Mouse (Mus musculus) limb, embryonic 10.5 days (tissue): Measurements from ENCODE around the gene Aox2. TPM values are rescaled to one million over a fixed set of nuclear protein-coding genes. Genes with fewer than 3 reads are reported as not detected.
A peak's percentile ranks its signal among the peaks of the same experiment; 100 is the strongest.

Source experiments
- DNase-seq: peaks from one replicate; pipeline ENCODE4 v3.0.0-alpha.2; 2017; ENCODE audit warnings: low spot score
- H3K27ac ChIP-seq: fragments of 300-500 bp; sonication (generic); 2 replicates; pipeline ENCODE4 v1.5.1; 2016; ENCODE audit warnings: mild to moderate bottlenecking
- H3K27me3 ChIP-seq: fragments of 300-500 bp; sonication (generic); 2 replicates; pipeline ENCODE4 v1.6.1; 2016; ENCODE audit warnings: low read depth, mild to moderate bottlenecking; ENCODE audit not compliant: poor library complexity, severe bottlenecking
- H3K36me3 ChIP-seq: fragments of 300-500 bp; sonication (generic); 2 replicates; pipeline ENCODE4 v1.6.1; 2016; ENCODE audit warnings: mild to moderate bottlenecking, moderate library complexity
- H3K4me1 ChIP-seq: fragments of 300-500 bp; sonication (generic); 2 replicates; pipeline ENCODE4 v1.6.1; 2016
- H3K4me3 ChIP-seq: fragments of 300-500 bp; sonication (generic); 2 replicates; pipeline ENCODE4 v1.5.1; 2016; ENCODE audit warnings: mild to moderate bottlenecking, moderate library complexity
- H3K9me3 ChIP-seq: fragments of 300-500 bp; sonication (generic); replicated peaks from 2 replicates; pipeline ENCODE4 v1.6.1; 2016; ENCODE audit warnings: mild to moderate bottlenecking
- WGBS: fragments of 180-500 bp; shearing (Covaris S2); methylation state at CpG from one replicate; pipeline ENCODE4 v1.1.7; 2016; 5-methylcytosine and 5-hydroxymethylcytosine counted together
- polyA plus RNA-seq: library from polyadenylated mRNA; unstranded; fragments of >200 nt; fragmentation: Nextera tagmentation; extraction: Ambion mirVana; gene quantifications from 2 replicates; pipeline ENCODE4 v1.2.1, GENCODE M21; 2016

The Aox2 gene
- polyA plus RNA-seq, 1 experiment from 2014 or later, result not detected

DNA sequence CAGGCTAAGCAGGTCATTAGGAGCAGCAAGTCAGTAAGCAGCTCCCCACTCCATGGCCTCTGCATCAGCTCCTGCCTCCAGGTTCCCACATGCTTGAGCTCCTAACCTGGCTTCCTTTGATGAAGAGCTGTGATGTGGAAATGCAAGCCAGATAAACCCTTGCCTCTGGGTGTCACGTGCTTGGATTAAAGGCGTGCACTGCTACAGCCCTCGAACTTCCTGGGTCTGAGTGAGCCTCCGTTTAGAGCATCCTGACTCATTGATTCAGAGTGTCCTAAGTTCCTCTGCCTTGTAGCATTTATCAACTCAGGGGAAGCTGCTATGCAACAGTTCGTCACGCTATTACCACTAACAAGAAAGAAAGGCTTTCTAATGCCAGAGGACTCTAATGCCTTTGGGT, 37.4 kb downstream of the Aox2 start:
- DNase-seq, result no peak
- WGBS, result 73% methylated on average over 6 of the region's 6 CpGs
- Histone ChIP-seq H3K27ac (no peak overlapping the region), H3K27me3 (no peaks in the 10 kb centered on the region), H3K36me3 (no peaks in the 10 kb centered on the region), H3K4me1 (0 out of 2 replicates have a peak, but pooled peaks cover 4% of the 10 kb centered on the region), H3K9me3 (no peaks in the 10 kb centered on the region), H3K4me3 (no peak overlapping the region)

DNA sequence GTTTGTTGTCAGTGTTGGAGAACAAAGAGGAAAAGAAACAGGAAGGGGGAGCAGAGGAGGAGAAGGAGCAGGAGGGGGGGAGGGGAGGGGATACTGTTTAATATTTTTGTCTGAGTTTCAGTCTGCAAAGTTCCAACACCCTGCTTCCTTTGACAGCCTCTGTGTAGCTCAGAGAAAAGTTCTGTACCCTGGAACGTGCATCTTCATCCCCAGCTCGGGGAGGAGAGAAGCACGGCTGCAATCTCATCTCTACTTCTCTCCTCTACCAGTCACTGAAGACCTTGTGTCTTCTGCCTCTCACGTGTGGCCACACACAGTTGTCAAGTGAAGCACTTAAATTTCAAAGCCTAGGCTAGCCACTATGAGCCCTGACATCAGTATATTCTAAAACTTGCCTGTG, 55.1 kb downstream of the Aox2 start:
- no peaks in the 10 kb centered on the region for H3K36me3 ChIP-seq
- no peaks in the 10 kb centered on the region for H3K27me3 ChIP-seq
- peak overlapping the region; percentile 50; the same call in 1 of the 2 replicates for H3K27ac ChIP-seq
- no peak for DNase-seq
- no peak overlapping the region for H3K4me3 ChIP-seq
- H3K4me1 ChIP-seq, result no peaks in the 10 kb centered on the region
- no peaks in the 10 kb centered on the region for H3K9me3 ChIP-seq
- 45% methylated on average over 4 of the region's 4 CpGs for WGBS

DNA sequence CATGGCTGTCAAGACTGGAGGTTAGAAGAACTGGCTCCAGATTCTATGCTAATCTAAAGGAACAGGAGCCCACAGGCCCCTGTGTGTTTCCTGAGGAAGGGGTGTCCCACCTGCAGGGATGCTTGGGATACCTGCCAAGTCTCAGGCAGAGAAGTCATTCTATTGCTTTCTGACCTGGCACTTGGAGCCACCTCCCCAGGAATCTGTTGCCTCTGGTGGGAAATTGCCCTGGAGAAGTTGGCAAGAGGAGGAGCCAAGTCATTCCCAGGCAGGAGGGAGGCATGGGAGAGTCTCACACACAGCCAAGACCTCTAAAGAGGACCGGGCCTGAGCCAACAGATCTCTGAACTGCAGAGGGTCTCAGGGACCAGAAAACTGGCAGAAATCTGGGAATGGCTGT, 61.8 kb downstream of the Aox2 start:
- Histone ChIP-seq H3K27me3 (no peaks in the 10 kb centered on the region), H3K9me3 (no peaks in the 10 kb centered on the region), H3K4me1 (peaks cover 6% of the 10 kb centered on the region), H3K4me3 (no peak overlapping the region), H3K36me3 (no peaks in the 10 kb centered on the region), H3K27ac (no peak overlapping the region)
- DNase-seq, result no peak
- WGBS, result 95% methylated on average over 1 of the region's 1 CpGs

DNA sequence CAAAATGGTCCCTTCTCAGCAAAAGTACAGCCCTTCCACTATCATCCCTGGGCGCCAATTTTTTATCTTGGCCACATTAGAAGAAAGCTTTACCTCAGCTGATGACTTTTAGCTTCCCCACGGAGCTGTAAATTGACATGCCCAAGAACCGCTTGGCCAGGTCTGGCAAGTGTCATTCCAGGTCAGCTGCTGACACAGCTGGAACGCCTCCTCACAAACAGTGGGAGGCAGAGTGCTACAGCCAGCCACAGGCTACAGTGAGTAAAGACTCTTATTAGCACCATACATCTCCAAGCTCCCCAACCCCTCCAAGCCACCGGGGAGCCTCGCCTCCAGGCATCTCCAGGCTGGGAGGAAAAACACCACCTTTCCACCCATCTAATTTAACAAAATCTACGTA, 63.5 kb downstream of the Aox2 start:
- Histone ChIP-seq H3K4me3 (no peak overlapping the region), H3K27ac (no peak overlapping the region), H3K9me3 (no peaks in the 10 kb centered on the region), H3K27me3 (no peaks in the 10 kb centered on the region), H3K36me3 (no peaks in the 10 kb centered on the region), H3K4me1 (peaks cover 6% of the 10 kb centered on the region)
- 25% methylated on average over 7 of the region's 7 CpGs for WGBS
- DNase-seq, result no peak

DNA sequence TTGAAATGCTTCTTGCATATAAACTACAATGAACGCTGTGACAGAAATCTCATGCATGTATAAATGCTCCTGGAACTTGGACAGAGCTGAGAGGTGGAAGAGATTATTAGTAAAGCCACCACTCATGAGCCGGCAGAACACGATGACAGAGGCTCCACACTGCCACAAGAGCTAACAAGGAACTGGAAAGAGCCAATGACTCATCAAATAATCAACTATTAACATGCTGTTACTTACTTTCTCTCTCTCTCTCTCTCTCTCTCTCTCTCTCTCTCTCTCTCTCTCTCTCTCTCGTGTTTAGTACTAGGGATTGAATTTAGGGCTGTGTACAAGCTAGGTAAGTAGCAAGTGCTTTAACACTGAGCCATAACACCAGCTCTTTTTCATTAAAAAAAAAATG, 65.7 kb downstream of the Aox2 start:
- no peaks in the 10 kb centered on the region for H3K9me3 ChIP-seq
- DNase-seq, result no peak
- no peak overlapping the region for H3K27ac ChIP-seq
- H3K36me3 ChIP-seq, result no peaks in the 10 kb centered on the region
- peaks cover 6% of the 10 kb centered on the region for H3K4me1 ChIP-seq
- H3K27me3 ChIP-seq, result no peaks in the 10 kb centered on the region
- WGBS, result 89% methylated on average over 4 of the region's 4 CpGs
- H3K4me3 ChIP-seq, result no peak overlapping the region

DNA sequence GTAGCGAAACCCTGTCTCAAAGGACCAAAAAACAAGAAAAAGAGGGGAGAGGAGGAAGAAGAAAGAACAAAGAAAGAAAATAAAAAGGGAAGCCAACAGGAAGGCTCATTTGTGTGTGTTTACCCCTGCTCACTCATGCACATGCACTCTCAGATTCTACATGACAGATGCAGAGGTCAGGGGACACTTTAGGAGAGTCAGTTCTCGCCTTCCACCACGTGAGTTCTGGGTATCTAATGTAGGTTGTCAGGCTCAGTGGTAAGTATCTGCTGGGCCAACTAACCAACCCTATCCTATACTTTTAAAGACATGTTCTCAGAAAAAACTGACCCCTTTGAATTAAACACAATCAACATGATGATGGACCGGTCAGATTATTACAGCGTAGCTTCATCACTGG, 66.4 kb downstream of the Aox2 start:
- peaks cover 6% of the 10 kb centered on the region for H3K4me1 ChIP-seq
- H3K4me3 ChIP-seq, result no peak overlapping the region
- no peaks in the 10 kb centered on the region for H3K27me3 ChIP-seq
- no peak for DNase-seq
- no peaks in the 10 kb centered on the region for H3K36me3 ChIP-seq
- H3K27ac ChIP-seq, result no peak overlapping the region
- WGBS, result 89% methylated on average over 5 of the region's 5 CpGs
- H3K9me3 ChIP-seq, result no peaks in the 10 kb centered on the region

DNA sequence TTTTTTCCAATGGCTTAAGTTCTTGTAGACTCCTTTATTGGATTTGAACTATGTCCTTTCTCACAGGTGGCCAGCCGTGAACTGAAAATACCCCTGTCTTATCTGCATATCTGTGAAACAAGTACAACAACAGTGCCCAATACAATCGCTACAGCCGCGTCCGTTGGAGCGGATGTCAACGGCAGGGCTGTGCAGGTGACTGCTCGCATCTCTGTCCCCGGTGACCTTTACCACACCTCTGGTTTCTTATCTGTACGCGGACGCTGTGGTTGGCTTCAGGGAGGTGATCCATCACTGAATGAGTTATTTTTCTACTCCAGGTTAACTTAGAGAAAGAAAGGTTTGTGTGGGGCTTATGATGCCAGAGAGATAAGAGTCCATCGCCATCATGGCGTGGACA, 68.0 kb downstream of the Aox2 start:
- H3K27ac ChIP-seq, result no peak overlapping the region
- 91% methylated on average over 14 of the region's 14 CpGs for WGBS

DNA sequence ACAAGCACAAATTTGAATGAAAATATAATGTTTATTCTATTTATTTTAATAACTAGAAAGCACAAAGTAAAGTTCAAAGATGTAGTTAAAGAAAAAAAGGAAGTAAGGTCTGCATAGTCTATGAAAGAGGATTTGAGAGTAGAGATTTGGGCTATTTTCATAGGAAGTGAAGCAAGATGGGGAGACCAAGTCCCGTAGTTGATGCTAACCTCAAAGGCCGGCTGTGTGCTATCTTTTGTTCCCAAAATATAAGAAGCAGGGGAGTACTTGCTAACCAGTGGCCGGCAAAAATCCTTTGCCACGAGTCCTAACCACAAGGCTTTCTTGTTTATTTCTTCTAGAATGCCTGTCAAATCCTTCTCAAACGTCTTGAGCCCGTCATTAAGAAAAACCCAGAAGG, 70.6 kb downstream of the Aox2 start:
- no peak overlapping the region for H3K27ac ChIP-seq
- H3K27me3 ChIP-seq, result no peaks in the 10 kb centered on the region
- no peaks in the 10 kb centered on the region for H3K36me3 ChIP-seq
- H3K9me3 ChIP-seq, result no peaks in the 10 kb centered on the region
- 84% methylated on average over 6 of the region's 6 CpGs for WGBS
- no peak overlapping the region for H3K4me3 ChIP-seq
- H3K4me1 ChIP-seq, result no peaks in the 10 kb centered on the region
- DNase-seq, result no peak

More for the DNA sequence above, 68.0 kb downstream of the Aox2 start:
- Histone ChIP-seq H3K36me3 (no peaks in the 10 kb centered on the region), H3K9me3 (no peaks in the 10 kb centered on the region), H3K4me1 (peaks cover 6% of the 10 kb centered on the region), H3K27me3 (no peaks in the 10 kb centered on the region), H3K4me3 (no peak overlapping the region)
- no peak for DNase-seq

DNA sequence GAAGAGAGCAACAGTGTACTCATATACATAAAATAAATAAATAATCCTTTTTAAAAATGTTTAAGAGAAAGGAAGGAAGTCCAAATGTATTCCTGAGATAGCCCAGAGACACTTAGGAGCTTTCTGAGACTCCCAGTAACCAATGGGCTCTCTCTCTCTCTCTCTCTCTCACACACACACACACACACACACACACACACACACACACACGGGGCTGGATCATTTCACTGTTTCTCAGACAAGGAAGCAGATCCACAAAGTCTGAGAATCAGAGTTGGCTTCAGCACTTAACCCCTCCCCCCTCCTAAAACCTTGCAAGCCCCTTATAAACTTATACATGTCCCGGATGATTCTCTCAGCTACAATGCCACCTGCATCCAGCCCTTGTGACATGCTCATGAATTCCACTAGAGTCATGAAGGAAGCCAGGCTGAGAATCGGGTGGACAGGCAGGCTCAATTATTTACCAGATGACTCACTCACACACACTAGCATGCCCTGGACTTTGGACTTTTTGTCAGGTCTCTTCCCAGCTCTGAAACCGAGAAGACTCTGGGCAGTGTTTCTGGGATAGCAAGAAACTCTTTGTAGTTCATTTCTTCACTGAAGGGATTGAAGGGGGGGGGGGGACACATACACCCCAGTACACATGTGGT, 75.2 kb downstream of the Aox2 start:
- Histone ChIP-seq H3K36me3 (no peaks in the 10 kb centered on the region), H3K9me3 (no peaks in the 10 kb centered on the region), H3K4me3 (no peak overlapping the region), H3K4me1 (no peaks in the 10 kb centered on the region), H3K27me3 (no peaks in the 10 kb centered on the region), H3K27ac (no peak overlapping the region)
- no peak for DNase-seq
- WGBS, result 63% methylated on average over 4 of the region's 4 CpGs

DNA sequence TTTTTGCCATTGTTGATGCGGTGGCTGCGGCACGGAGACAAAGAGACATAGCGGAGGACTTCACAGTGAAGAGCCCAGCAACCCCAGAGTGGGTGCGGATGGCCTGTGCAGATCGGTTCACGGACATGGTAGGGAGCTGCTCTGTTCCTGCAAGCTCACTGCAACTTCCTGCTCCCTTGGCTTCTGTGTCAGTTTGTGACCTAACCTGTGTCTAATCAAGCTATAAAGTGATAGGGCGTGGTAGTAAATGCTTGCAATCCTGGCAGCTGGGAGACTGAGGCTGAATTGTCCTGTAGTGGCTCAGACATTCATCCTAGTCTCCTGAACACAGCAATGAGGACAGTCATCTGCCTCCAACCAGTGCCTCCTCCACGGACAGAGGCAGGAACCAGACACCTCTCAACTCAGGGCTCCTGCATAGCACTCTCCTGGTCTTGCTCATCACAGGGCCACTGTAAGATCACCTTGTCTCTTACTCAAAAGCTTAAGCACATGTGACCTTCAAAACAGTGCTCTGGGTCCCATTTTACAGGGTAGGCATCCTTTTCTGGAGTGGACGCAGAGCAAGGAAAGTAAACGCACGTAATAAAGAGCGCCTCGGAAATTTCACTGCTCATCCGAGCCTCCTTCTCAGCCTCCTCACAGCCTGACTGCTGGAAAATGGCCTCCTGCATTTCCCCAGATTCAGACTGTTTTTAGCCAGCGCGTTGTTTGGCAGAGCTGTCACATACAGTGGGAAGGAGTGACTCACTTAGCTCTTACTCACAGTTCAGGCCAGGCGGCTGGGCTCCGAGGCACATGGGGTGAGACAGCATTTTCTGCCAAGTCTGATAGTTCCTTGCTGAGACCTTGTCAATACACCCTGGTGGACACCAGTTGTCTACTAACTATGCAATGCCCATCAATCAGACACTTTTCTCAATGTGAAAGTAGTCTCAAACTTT, 81.1 kb downstream of the Aox2 start:
- no peaks in the 10 kb centered on the region for H3K9me3 ChIP-seq
- no peak for DNase-seq

DNA sequence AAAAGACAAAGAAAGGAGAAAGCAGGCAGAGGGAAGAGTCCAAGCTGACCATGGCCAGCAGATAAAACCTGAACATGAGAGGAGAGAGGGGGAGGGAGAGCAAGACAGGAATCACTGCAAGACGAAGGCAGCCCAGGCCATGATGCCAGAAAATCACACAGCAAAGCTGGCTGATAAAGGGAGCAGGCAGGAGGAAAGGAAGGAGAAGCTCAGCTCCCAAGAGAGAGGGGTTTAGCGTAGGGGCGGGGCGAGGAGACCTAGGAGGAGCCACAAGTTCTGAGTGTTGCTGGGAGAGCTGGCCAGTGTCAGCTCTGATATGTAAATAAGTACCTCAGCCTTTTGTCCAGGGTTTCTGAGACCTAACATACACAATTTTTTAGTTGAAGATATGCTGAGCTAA, 84.2 kb downstream of the Aox2 start:
- no peaks in the 10 kb centered on the region for H3K36me3 ChIP-seq
- WGBS, result 68% methylated on average over 4 of the region's 4 CpGs
- no peak overlapping the region for H3K27ac ChIP-seq
- no peak overlapping the region for H3K4me3 ChIP-seq
- H3K9me3 ChIP-seq, result no peaks in the 10 kb centered on the region
- no peaks in the 10 kb centered on the region for H3K4me1 ChIP-seq
- no peak for DNase-seq
- no peaks in the 10 kb centered on the region for H3K27me3 ChIP-seq

More for the DNA sequence above, 81.1 kb downstream of the Aox2 start:
- Histone ChIP-seq H3K27ac (no peak overlapping the region), H3K4me1 (no peaks in the 10 kb centered on the region), H3K36me3 (no peaks in the 10 kb centered on the region), H3K4me3 (no peak overlapping the region), H3K27me3 (no peaks in the 10 kb centered on the region)
- 86% methylated on average over 19 of the region's 19 CpGs for WGBS

DNA sequence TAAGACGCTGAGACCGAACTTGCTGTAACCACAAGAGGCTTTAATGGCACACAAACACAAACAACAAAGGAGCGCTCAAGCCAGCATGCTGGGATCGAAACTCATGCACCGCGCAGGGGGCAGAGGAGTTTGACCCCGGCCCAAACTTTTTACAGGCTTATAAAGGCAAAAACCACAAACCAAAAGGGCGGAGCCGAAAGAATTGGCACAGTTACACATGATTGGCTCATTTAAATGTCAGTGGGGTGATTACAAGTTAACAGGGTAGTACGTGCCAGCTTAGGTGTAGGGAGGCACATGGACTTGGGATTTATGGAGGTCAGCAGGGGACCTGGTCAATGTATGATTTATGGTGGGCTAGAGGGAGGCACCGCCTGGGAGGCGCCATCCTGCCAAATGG, 86.4 kb downstream of the Aox2 start:
- H3K27me3 ChIP-seq, result no peaks in the 10 kb centered on the region
- DNase-seq, result no peak
- H3K4me1 ChIP-seq, result no peaks in the 10 kb centered on the region
- no peaks in the 10 kb centered on the region for H3K36me3 ChIP-seq
- H3K27ac ChIP-seq, result no peak overlapping the region
- no peak overlapping the region for H3K4me3 ChIP-seq
- H3K9me3 ChIP-seq, result no peaks in the 10 kb centered on the region
- 86% methylated on average over 12 of the region's 12 CpGs for WGBS

DNA sequence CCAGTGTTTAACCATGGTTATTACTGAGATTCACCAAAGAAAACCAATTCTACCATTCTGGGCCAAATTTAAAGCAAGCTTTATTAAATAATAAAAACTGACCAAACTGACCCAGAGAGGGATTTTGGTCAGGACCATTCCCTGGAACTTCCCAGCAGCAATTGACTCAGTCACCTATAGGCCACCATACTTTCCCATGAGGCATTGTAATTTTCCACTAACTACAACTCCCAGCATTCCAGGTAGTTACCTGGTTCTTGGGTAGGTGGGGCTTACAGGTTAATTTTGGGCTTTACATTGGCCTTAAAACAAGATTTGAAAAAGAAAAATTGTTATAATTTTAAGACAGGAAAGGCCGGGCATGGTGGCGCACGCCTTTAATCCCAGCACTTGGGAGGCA, 87.7 kb downstream of the Aox2 start:
- Histone ChIP-seq H3K36me3 (no peaks in the 10 kb centered on the region), H3K4me1 (no peaks in the 10 kb centered on the region), H3K27ac (no peak overlapping the region), H3K9me3 (no peaks in the 10 kb centered on the region), H3K4me3 (no peak overlapping the region), H3K27me3 (no peaks in the 10 kb centered on the region)
- 95% methylated on average over 3 of the region's 3 CpGs for WGBS
- no peak for DNase-seq
